Mouse (Mus musculus): ENCODE data around the gene Slc25a11. TPM values are rescaled to one million over a fixed set of nuclear protein-coding genes. Genes with fewer than 3 reads are reported as not detected.

Gene Slc25a11
- total and polyA plus RNA-seq, 2 experiments from 2014 or later, result 140 to 160 TPM

GRCm38 (mm10) chr11:70686901-70687566, 39.8 kb upstream of the Slc25a11 start:
- no peak; the same call in 1 of the 2 replicates for ATAC-seq (ENCODE audit: low FRiP score)
- Histone ChIP-seq H3K36me3 (ENCODE audit: insufficient read depth, low read length) (peaks cover 15% of the 10 kb centered on the region), H3K9me3 (ENCODE audit: low read length) (no peaks in the 10 kb centered on the region), H3K27ac (ENCODE audit: low read depth, low read length) (peak overlapping the region; percentile 80), H3K27me3 (ENCODE audit: insufficient read depth, low read length) (no peaks in the 10 kb centered on the region), H3K9ac (replicated peaks; ENCODE audit: low read length, poor library complexity, severe bottlenecking) (peak overlapping the region; percentile 89), H3K4me1 (ENCODE audit: insufficient read depth, low read length) (peaks cover 14% of the 10 kb centered on the region), H3K4me3 (ENCODE audit: low read depth, low read length) (peak overlapping the region; percentile 76), H3K4me2 (ENCODE audit: low read depth, low read length, poor library complexity, severe bottlenecking) (peak overlapping the region; percentile 59)
- WGBS, result 4% methylated on average over 16 of the region's 16 CpGs
- TF ChIP-seq CTCF (IDR thresholded peaks at IDR 0.05), result peak; percentile 35
- peak; percentile 57 for DNase-seq (ENCODE audit: low spot score)

GRCm38 (mm10) chr11:70683640-70684039, 36.4 kb upstream of the Slc25a11 start:
- 94% methylated on average over 5 of the region's 5 CpGs for WGBS
- no peak for ATAC-seq (ENCODE audit: low FRiP score)
- Histone ChIP-seq H3K27me3 (ENCODE audit: insufficient read depth, low read length) (no peaks in the 10 kb centered on the region), H3K9ac (replicated peaks; ENCODE audit: low read length, poor library complexity, severe bottlenecking) (no peak overlapping the region), H3K27ac (ENCODE audit: low read depth, low read length) (no peak overlapping the region), H3K4me1 (ENCODE audit: insufficient read depth, low read length) (peaks cover 10% of the 10 kb centered on the region), H3K4me2 (ENCODE audit: low read depth, low read length, poor library complexity, severe bottlenecking) (no peak overlapping the region), H3K4me3 (ENCODE audit: low read depth, low read length) (no peak overlapping the region), H3K36me3 (ENCODE audit: insufficient read depth, low read length) (peaks cover 37% of the 10 kb centered on the region), H3K9me3 (ENCODE audit: low read length) (no peaks in the 10 kb centered on the region)
- no peak for TF ChIP-seq CTCF (IDR thresholded peaks at IDR 0.05)
- no peak for DNase-seq (ENCODE audit: low spot score)

GRCm38 (mm10) chr11:70681897-70682581, 34.8 kb upstream of the Slc25a11 start:
- H3K27me3 ChIP-seq (ENCODE audit: insufficient read depth, low read length), result no peaks in the 10 kb centered on the region
- WGBS, result 18% methylated on average over 11 of the region's 11 CpGs
- peaks cover 44% of the 10 kb centered on the region for H3K36me3 ChIP-seq (ENCODE audit: insufficient read depth, low read length)
- peaks cover 8% of the 10 kb centered on the region for H3K4me1 ChIP-seq (ENCODE audit: insufficient read depth, low read length)
- DNase-seq (ENCODE audit: low spot score) (peak; percentile 90), ATAC-seq (ENCODE audit: low FRiP score) (peak; percentile 75)
- H3K4me3 ChIP-seq (ENCODE audit: low read depth, low read length), result no peak overlapping the region
- no peaks in the 10 kb centered on the region for H3K9me3 ChIP-seq (ENCODE audit: low read length)
- no peak overlapping the region for H3K4me2 ChIP-seq (ENCODE audit: low read depth, low read length, poor library complexity, severe bottlenecking)
- H3K9ac ChIP-seq (replicated peaks; ENCODE audit: low read length, poor library complexity, severe bottlenecking), result no peak overlapping the region
- TF ChIP-seq CTCF (IDR thresholded peaks at IDR 0.05), result peak; percentile 90
- H3K27ac ChIP-seq (ENCODE audit: low read depth, low read length), result peak overlapping the region; percentile 62

GRCm38 (mm10) chr11:70681170-70681569, 33.9 kb upstream of the Slc25a11 start:
- no peak overlapping the region for H3K4me3 ChIP-seq (ENCODE audit: low read depth, low read length)
- TF ChIP-seq CTCF (IDR thresholded peaks at IDR 0.05), result no peak
- no peak overlapping the region for H3K27ac ChIP-seq (ENCODE audit: low read depth, low read length)
- no peak overlapping the region for H3K9ac ChIP-seq (replicated peaks; ENCODE audit: low read length, poor library complexity, severe bottlenecking)
- H3K4me1 ChIP-seq (ENCODE audit: insufficient read depth, low read length), result peaks cover under 1% of the 10 kb centered on the region; the same call in 1 of the 2 replicates
- DNase-seq (ENCODE audit: low spot score) (no peak), ATAC-seq (ENCODE audit: low FRiP score) (no peak)
- H3K27me3 ChIP-seq (ENCODE audit: insufficient read depth, low read length), result no peaks in the 10 kb centered on the region
- 63% methylated on average over 12 of the region's 12 CpGs for WGBS
- no peaks in the 10 kb centered on the region for H3K9me3 ChIP-seq (ENCODE audit: low read length)
- peaks cover 51% of the 10 kb centered on the region for H3K36me3 ChIP-seq (ENCODE audit: insufficient read depth, low read length)
- H3K4me2 ChIP-seq (ENCODE audit: low read depth, low read length, poor library complexity, severe bottlenecking), result no peak overlapping the region

- TF ChIP-seq CTCF (IDR thresholded peaks at IDR 0.05), result no peak
- 91% methylated on average over 8 of the region's 8 CpGs for WGBS
- H3K9ac ChIP-seq (replicated peaks; ENCODE audit: low read length, poor library complexity, severe bottlenecking), result no peak overlapping the region
- DNase-seq (ENCODE audit: low spot score) (no peak), ATAC-seq (ENCODE audit: low FRiP score) (no peak)
- no peaks in the 10 kb centered on the region for H3K27me3 ChIP-seq (ENCODE audit: insufficient read depth, low read length)
- H3K9me3 ChIP-seq (ENCODE audit: low read length), result no peaks in the 10 kb centered on the region
- H3K27ac ChIP-seq (ENCODE audit: low read depth, low read length), result no peak overlapping the region
- no peaks in the 10 kb centered on the region for H3K4me1 ChIP-seq (ENCODE audit: insufficient read depth, low read length)
- peaks cover 64% of the 10 kb centered on the region for H3K36me3 ChIP-seq (ENCODE audit: insufficient read depth, low read length)
- no peak overlapping the region for H3K4me3 ChIP-seq (ENCODE audit: low read depth, low read length)
- H3K4me2 ChIP-seq (ENCODE audit: low read depth, low read length, poor library complexity, severe bottlenecking), result no peak overlapping the region
Measured at GRCm38 (mm10) chr11:70679894-70680293, 32.6 kb upstream of the Slc25a11 start.

GRCm38 (mm10) chr11:70679361-70679760, 32.1 kb upstream of the Slc25a11 start:
- H3K4me3 ChIP-seq (ENCODE audit: low read depth, low read length), result no peak overlapping the region
- no peak overlapping the region for H3K9ac ChIP-seq (replicated peaks; ENCODE audit: low read length, poor library complexity, severe bottlenecking)
- ATAC-seq (ENCODE audit: low FRiP score), result no peak
- DNase-seq (ENCODE audit: low spot score), result no peak
- H3K4me1 ChIP-seq (ENCODE audit: insufficient read depth, low read length), result no peaks in the 10 kb centered on the region
- TF ChIP-seq CTCF (IDR thresholded peaks at IDR 0.05), result no peak
- H3K27ac ChIP-seq (ENCODE audit: low read depth, low read length), result no peak overlapping the region
- H3K9me3 ChIP-seq (ENCODE audit: low read length), result no peaks in the 10 kb centered on the region
- H3K27me3 ChIP-seq (ENCODE audit: insufficient read depth, low read length), result no peaks in the 10 kb centered on the region
- 95% methylated on average over 8 of the region's 8 CpGs for WGBS
- peaks cover 61% of the 10 kb centered on the region for H3K36me3 ChIP-seq (ENCODE audit: insufficient read depth, low read length)
- no peak overlapping the region for H3K4me2 ChIP-seq (ENCODE audit: low read depth, low read length, poor library complexity, severe bottlenecking)
